Mouse (Mus musculus) midbrain, embryonic 14.5 days (tissue): ENCODE results near the gene Tagap1. TPM values are rescaled to one million over a fixed set of nuclear protein-coding genes. Genes with fewer than 3 reads are reported as not detected.
"Not testable (repeated sequence)": the region's sequence is repeated elsewhere in the genome, so short reads cannot be mapped to it uniquely, and the experiment has no call there.

Source experiments
- ATAC-seq: fragments of 200-750 bp; cut with Nextera tagmentation; 2 replicates; pipeline ENCODE4 v1.8.0; 2017; ENCODE audit warnings: moderate number of reproducible peaks, moderate library complexity; ENCODE audit not compliant: low FRiP score, low TSS enrichment
- DNase-seq: peaks from one replicate; pipeline ENCODE4 v3.0.0-alpha.2; 2015
- H3K27ac ChIP-seq: fragments of 300-500 bp; sonication (generic); replicated peaks from 2 replicates; pipeline ENCODE4 v1.5.1; 2014; ENCODE audit warnings: mild to moderate bottlenecking, low read depth, low read length, moderate library complexity
- H3K27me3 ChIP-seq: fragments of 300-500 bp; sonication (generic); 2 replicates; pipeline ENCODE4 v1.6.1; 2014; ENCODE audit warnings: low read length, control low read depth, mixed read lengths; ENCODE audit not compliant: control insufficient read depth, insufficient read depth
- H3K36me3 ChIP-seq: fragments of 300-500 bp; sonication (generic); 2 replicates; pipeline ENCODE4 v1.6.1; 2014; ENCODE audit warnings: low read length, control low read depth; ENCODE audit not compliant: control insufficient read depth, insufficient read depth
- H3K4me1 ChIP-seq: fragments of 300-500 bp; sonication (generic); 2 replicates; pipeline ENCODE4 v1.6.1; 2014; ENCODE audit warnings: mild to moderate bottlenecking, antibody characterized with exemption, low read length, control low read depth; ENCODE audit not compliant: control insufficient read depth, insufficient read depth
- H3K4me2 ChIP-seq: fragments of 300-500 bp; sonication (generic); 2 replicates; pipeline ENCODE4 v1.6.1; 2014; ENCODE audit warnings: mild to moderate bottlenecking, low read length, moderate library complexity
- H3K4me3 ChIP-seq: fragments of 300-500 bp; sonication (generic); replicated peaks from 2 replicates; pipeline ENCODE4 v1.5.1; 2014; ENCODE audit warnings: low read depth, low read length
- H3K9ac ChIP-seq: fragments of 300-500 bp; sonication (generic); replicated peaks from 2 replicates; pipeline ENCODE4 v1.6.1; 2014; ENCODE audit warnings: mild to moderate bottlenecking, low read length, moderate library complexity
- H3K9me3 ChIP-seq: fragments of 300-500 bp; sonication (generic); 2 replicates; pipeline ENCODE4 v1.6.1; 2016; ENCODE audit warnings: low read length, control low read depth, mixed read lengths; ENCODE audit not compliant: control insufficient read depth
- whole genome bisulfite sequencing: fragments of 180-500 bp; shearing (Covaris S2); extraction: QIAGEN DNeasy Blood & Tissue Kit; methylation state at CpG from one replicate; pipeline ENCODE4 v1.1.7; 2014; 5-methylcytosine and 5-hydroxymethylcytosine counted together
- polyA plus RNA-seq: library from polyadenylated mRNA; unstranded; fragments of >200 nt; fragmentation: Nextera tagmentation; extraction: Ambion mirVana; gene quantifications from 2 replicates; pipeline ENCODE4 v1.2.1, GENCODE M21; 2014

Tagap1 gene
- polyA plus RNA-seq: 63.8 and 70.2 TPM in 2 replicates

- Histone ChIP-seq H3K4me3 (peak within 1 kb of the TSS; percentile 44), H3K27ac (0 out of 2 replicates have a peak within 1 kb of the TSS, but pooled peaks have one; percentile 45), H3K4me2 (peak within 1 kb of the TSS; percentile 49)
- H3K9ac ChIP-seq, H3K4me1 ChIP-seq, H3K9me3 ChIP-seq, H3K27me3 ChIP-seq, ATAC-seq, H3K36me3 ChIP-seq: not testable (repeated sequence)
- DNase-seq: peak; percentile 25
- WGBS: under 1% methylated on average over 38 of the region's 51 CpGs
Observed at GRCm38 (mm10) chr17:6960776-6961175, at the start of gene Tagap1. Tagap1 (minus strand) TSS chr17:6961156.

- H3K27me3 ChIP-seq, H3K27ac ChIP-seq, H3K9me3 ChIP-seq, H3K36me3 ChIP-seq, H3K4me1 ChIP-seq, DNase-seq, H3K4me2 ChIP-seq, ATAC-seq, H3K9ac ChIP-seq, H3K4me3 ChIP-seq: not testable (repeated sequence)
- 75% methylated on average over 4 of the region's 9 CpGs for WGBS
Observed at GRCm38 (mm10) chr17:7009901-7010300, 48.9 kb upstream of the Tagap1 start.

- H3K36me3 ChIP-seq, H3K9me3 ChIP-seq, H3K4me2 ChIP-seq, DNase-seq, H3K27ac ChIP-seq, H3K9ac ChIP-seq, ATAC-seq, H3K4me1 ChIP-seq, H3K4me3 ChIP-seq, H3K27me3 ChIP-seq: not testable (repeated sequence)
- no CpG with 5 or more reads among the region's 7 CpGs for WGBS
Observed at GRCm38 (mm10) chr17:7009440-7009839, 48.5 kb upstream of the Tagap1 start.

- not testable (repeated sequence) for ATAC-seq, H3K27me3 ChIP-seq
Observed at GRCm38 (mm10) chr17:7008885-7009284, 47.9 kb upstream of the Tagap1 start.

GRCm38 (mm10) chr17:7005646-7006045 lies 44.7 kb upstream of the Tagap1 start:
- H3K27ac ChIP-seq, H3K4me3 ChIP-seq, DNase-seq, H3K4me1 ChIP-seq, H3K4me2 ChIP-seq, H3K36me3 ChIP-seq, H3K9ac ChIP-seq, H3K27me3 ChIP-seq, H3K9me3 ChIP-seq, ATAC-seq: not testable (repeated sequence)
- WGBS: 26% methylated on average over 3 of the region's 4 CpGs

More at GRCm38 (mm10) chr17:7008885-7009284, 47.9 kb upstream of the Tagap1 start:
- H3K4me1 ChIP-seq, H3K9ac ChIP-seq, H3K4me2 ChIP-seq, H3K4me3 ChIP-seq, H3K9me3 ChIP-seq, H3K27ac ChIP-seq, H3K36me3 ChIP-seq, DNase-seq: not testable (repeated sequence)

- DNase-seq, ATAC-seq, H3K27ac ChIP-seq, H3K27me3 ChIP-seq, H3K4me3 ChIP-seq, H3K36me3 ChIP-seq, H3K9ac ChIP-seq, H3K4me2 ChIP-seq, H3K4me1 ChIP-seq, H3K9me3 ChIP-seq: not testable (repeated sequence)
- WGBS: no CpG with 5 or more reads among the region's 3 CpGs
Observed at GRCm38 (mm10) chr17:7003392-7003791, 42.4 kb upstream of the Tagap1 start.

- H3K27me3 ChIP-seq, H3K36me3 ChIP-seq, DNase-seq, H3K9me3 ChIP-seq, H3K4me3 ChIP-seq, H3K4me1 ChIP-seq, H3K4me2 ChIP-seq, ATAC-seq, H3K27ac ChIP-seq, H3K9ac ChIP-seq: not testable (repeated sequence)
- WGBS: 84% methylated on average over 9 of the region's 12 CpGs
Observed at GRCm38 (mm10) chr17:7001790-7002585, 41.0 kb upstream of the Tagap1 start.

GRCm38 (mm10) chr17:6997778-6998490 lies 37.0 kb upstream of the Tagap1 start:
- not testable (repeated sequence) for H3K9ac ChIP-seq, H3K4me2 ChIP-seq, H3K4me1 ChIP-seq, H3K36me3 ChIP-seq, H3K4me3 ChIP-seq, H3K27me3 ChIP-seq, H3K9me3 ChIP-seq, ATAC-seq, H3K27ac ChIP-seq, DNase-seq
- WGBS: 100% methylated on average over 1 of the region's 7 CpGs
